Mouse (Mus musculus): Measurements from ENCODE around the gene Hbq1a. TPM values are rescaled to one million over a fixed set of nuclear protein-coding genes. Genes with fewer than 3 reads are reported as not detected.

Gene Hbq1a
- not detected for polyA plus RNA-seq (2017; shearing (Covaris generic))

GRCm38 (mm10) chr11:32299865-32300264 is at the start of gene Hbq1a:
Gene Hbq1a, plus strand, starts transcription at chr11:32300069.

GRCm38 (mm10) chr11:32267188-32267884 is 32.5 kb upstream of the Hbq1a start, which contains the start of gene Nprl3:
Gene Nprl3, minus strand, starts transcription at chr11:32267707.

GRCm38 (mm10) chr11:32276347-32276746 is 23.5 kb upstream of the Hbq1a start, which contains the start of gene Hba-x:
Gene Hba-x, plus strand, starts transcription at chr11:32276400.

GRCm38 (mm10) chr11:32283091-32283777 is 16.6 kb upstream of the Hbq1a start, which contains the start of gene Hba-a1:
Gene Hba-a1, plus strand, starts transcription at chr11:32283511.

GRCm38 (mm10) chr11:32286695-32287492 is 13.0 kb upstream of the Hbq1a start, which contains the start of gene Hbq1b:
Gene Hbq1b, plus strand, starts transcription at chr11:32286965.

GRCm38 (mm10) chr11:32296203-32296602 is 3.7 kb upstream of the Hbq1a start, which contains the start of gene Hba-a2:
Gene Hba-a2, plus strand, starts transcription at chr11:32296489.

GRCm38 (mm10) chr11:32347607-32348432 is 48.0 kb downstream of the Hbq1a start, which contains the start of gene Sh3pxd2b:
Gene Sh3pxd2b, plus strand, starts transcription at chr11:32347820.

Other genes with a start within 250 kb of the Hbq1a start
- gene Il9r, start 99.8 kb upstream of the Hbq1a start, polyA plus RNA-seq (2017; shearing (Covaris generic)): 10 to 100 TPM in 1 of 2 experiments, 1 to 10 TPM in 1; 7.2 to 23.8 TPM
- gene Snrnp25, start 94.7 kb upstream of the Hbq1a start, polyA plus RNA-seq (2017; shearing (Covaris generic)): 10 to 100 TPM; 57.6 to 60.8 TPM
- gene Rhbdf1, start 77.8 kb upstream of the Hbq1a start, polyA plus RNA-seq (2017; shearing (Covaris generic)): 1 to 10 TPM in 1 of 2 experiments, under 1 TPM in 1; 0.15 to 2.6 TPM
- 10 to 100 TPM; 26.1 to 44.5 TPM for gene Mpg, start 73.6 kb upstream of the Hbq1a start, polyA plus RNA-seq (2017; shearing (Covaris generic))
- gene Nprl3, start 32.4 kb upstream of the Hbq1a start, polyA plus RNA-seq (2017; shearing (Covaris generic)): 10 to 100 TPM; 44.2 to 46.7 TPM
- not detected for gene Hba-x, start 23.7 kb upstream of the Hbq1a start, polyA plus RNA-seq (2017; shearing (Covaris generic))
- 100 to 1,000 TPM; 183 to 235 TPM for gene Hba-a1, start 16.6 kb upstream of the Hbq1a start, polyA plus RNA-seq (2017; shearing (Covaris generic))
- 1 to 10 TPM in 1 of 2 experiments, not detected in 1; 1.2 TPM for gene Hbq1b, start 13.1 kb upstream of the Hbq1a start, polyA plus RNA-seq (2017; shearing (Covaris generic))
- 100 to 1,000 TPM; 293 to 315 TPM for gene Hba-a2, start 3.6 kb upstream of the Hbq1a start, polyA plus RNA-seq (2017; shearing (Covaris generic))
- gene Sh3pxd2b, start 47.8 kb downstream of the Hbq1a start, polyA plus RNA-seq (2017; shearing (Covaris generic)): under 1 TPM; 0.20 to 0.45 TPM
- 1 to 10 TPM; 7.4 to 7.7 TPM for gene Ubtd2, start 155.3 kb downstream of the Hbq1a start, polyA plus RNA-seq (2017; shearing (Covaris generic))
- gene Efcab9, start 232.0 kb downstream of the Hbq1a start, polyA plus RNA-seq (2017; shearing (Covaris generic)): 1 to 10 TPM; 1.4 to 2.4 TPM
- gene Stk10, start 233.2 kb downstream of the Hbq1a start, polyA plus RNA-seq (2017; shearing (Covaris generic)): 100 to 1,000 TPM; 163 to 258 TPM

All from activated CD4-positive, CD25-positive, alpha-beta regulatory T cell (primary cell).